Mouse (Mus musculus) MEL (cell line): ENCODE data around the gene Cdc27. TPM values are rescaled to one million over a fixed set of nuclear protein-coding genes. Genes with fewer than 3 reads are reported as not detected.

Experiments used
- DNase-seq: peaks from one replicate; pipeline ENCODE4 v3.0.0; 2011; ENCODE audit warnings: low read depth, low spot score
- H3K27ac ChIP-seq: 2 replicates; pipeline ENCODE4 v1.5.1; 2012; ENCODE audit warnings: low read depth, mild to moderate bottlenecking, control low read depth, low read length, moderate library complexity; ENCODE audit not compliant: control insufficient read depth
- H3K27me3 ChIP-seq, 2 experiments: fragments of 150-350 bp in 1 of 2; sonication (generic) in 1 of 2; 2 replicates each; pipeline ENCODE4 v1.6.1; 2012; ENCODE audit warnings: low read length in 2 of 2, mild to moderate bottlenecking in 2 of 2, improper control_type of control experiment in 1 of 2, moderate library complexity in 1 of 2; ENCODE audit not compliant: insufficient read depth in 2 of 2, control insufficient read depth in 1 of 2
- H3K36me3 ChIP-seq, 2 experiments: 2 replicates each; pipeline ENCODE4 v1.6.1; 2012 to 2014; ENCODE audit warnings: low read length in 2 of 2, improper control_type of control experiment in 1 of 2, inconsistent platforms in 1 of 2, mild to moderate bottlenecking in 1 of 2; ENCODE audit not compliant: insufficient read depth in 2 of 2, control insufficient read depth in 1 of 2
- H3K4me1 ChIP-seq, 2 experiments: fragments of 150-350 bp in 1 of 2; sonication (generic) in 1 of 2; 2 replicates each; pipeline ENCODE4 v1.6.1; 2012; ENCODE audit warnings: low read length in 2 of 2, improper control_type of control experiment in 1 of 2, mild to moderate bottlenecking in 1 of 2; ENCODE audit not compliant: insufficient read depth in 2 of 2, control insufficient read depth in 1 of 2
- H3K4me3 ChIP-seq, 2 experiments: fragments of 150-350 bp in 1 of 2; sonication (generic) in 1 of 2; 2 replicates each; pipeline ENCODE4 v1.5.1; 2012; ENCODE audit warnings: low read depth in 2 of 2, low read length in 2 of 2, mild to moderate bottlenecking in 2 of 2, moderate library complexity in 2 of 2, control low read depth in 1 of 2, improper control_type of control experiment in 1 of 2; ENCODE audit not compliant: control insufficient read depth in 1 of 2, insufficient read depth in 1 of 2
- H3K79me2 ChIP-seq: 2 replicates; pipeline ENCODE4 v1.6.1; 2012; ENCODE audit warnings: mild to moderate bottlenecking, low read length, moderate library complexity; ENCODE audit not compliant: control insufficient read depth, poor library complexity, insufficient read depth
- H3K9ac ChIP-seq: 2 replicates; pipeline ENCODE4 v1.6.1; 2012; ENCODE audit warnings: low read depth, mild to moderate bottlenecking, control low read depth, low read length, moderate library complexity; ENCODE audit not compliant: control insufficient read depth, poor library complexity, severe bottlenecking
- H3K9me3 ChIP-seq: fragments of 150-350 bp; sonication (generic); replicated peaks from 2 replicates; pipeline ENCODE4 v1.6.1; 2012; ENCODE audit warnings: mild to moderate bottlenecking, low read length, improper control_type of control experiment, moderate library complexity; ENCODE audit not compliant: insufficient read depth
- CHD1 ChIP-seq: IDR thresholded peaks from 2 replicates; pipeline ENCODE4 v1.6.1; 2012; ENCODE audit warnings: low read depth, mild to moderate bottlenecking, inconsistent platforms, low read length, improper control_type of control experiment
- E2F4 ChIP-seq: IDR thresholded peaks from 2 replicates; pipeline ENCODE4 v1.6.1; 2011; ENCODE audit warnings: low read depth, low read length, improper control_type of control experiment, borderline replicate concordance
- GABPA ChIP-seq: IDR thresholded peaks from 2 replicates; pipeline ENCODE4 v1.6.1; 2012; ENCODE audit warnings: low read depth, mild to moderate bottlenecking, inconsistent platforms, low read length, improper control_type of control experiment, moderate library complexity
- GATA1 ChIP-seq: IDR thresholded peaks from 2 replicates; pipeline ENCODE4 v1.6.1; 2011; ENCODE audit warnings: low read depth, low read length, improper control_type of control experiment
- HCFC1 ChIP-seq: IDR thresholded peaks from 2 replicates; pipeline ENCODE4 v1.6.1; 2012; ENCODE audit warnings: low read depth, mild to moderate bottlenecking, inconsistent platforms, low read length, improper control_type of control experiment, moderate library complexity
- JUND ChIP-seq: IDR thresholded peaks from 2 replicates; pipeline ENCODE4 v1.6.1; 2011; ENCODE audit warnings: low read depth, mild to moderate bottlenecking, improper control_type of control experiment, low read length
- KAT2A ChIP-seq: conservative IDR thresholded peaks from 2 replicates; pipeline ENCODE4 v1.6.1; 2012; ENCODE audit warnings: low read depth, low read length, improper control_type of control experiment, inconsistent platforms
- MAFK ChIP-seq: IDR thresholded peaks from 2 replicates; pipeline ENCODE4 v1.6.1; 2011; ENCODE audit warnings: low read depth, mild to moderate bottlenecking, low read length, improper control_type of control experiment, borderline replicate concordance
- MAX ChIP-seq: IDR thresholded peaks from 2 replicates; pipeline ENCODE4 v1.6.1; 2011; ENCODE audit warnings: low read length, improper control_type of control experiment
- MAZ ChIP-seq: IDR thresholded peaks from 2 replicates; pipeline ENCODE4 v1.6.1; 2012; ENCODE audit warnings: low read depth, mild to moderate bottlenecking, inconsistent platforms, low read length, improper control_type of control experiment
- MEF2A ChIP-seq: IDR thresholded peaks from 2 replicates; pipeline ENCODE4 v1.6.1; 2014; ENCODE audit warnings: low read depth, mild to moderate bottlenecking, inconsistent platforms, low read length, improper control_type of control experiment; ENCODE audit not compliant: poor library complexity, insufficient replicate concordance, severe bottlenecking; ENCODE audit errors: extremely low read depth
- MYB ChIP-seq: IDR thresholded peaks from 2 replicates; pipeline ENCODE4 v1.6.1; 2011; ENCODE audit warnings: mild to moderate bottlenecking, low read depth, low read length, improper control_type of control experiment
- NRF1 ChIP-seq: IDR thresholded peaks from 2 replicates; pipeline ENCODE4 v1.6.1; 2014; ENCODE audit warnings: low read depth, mild to moderate bottlenecking, inconsistent platforms, low read length, improper control_type of control experiment, moderate library complexity; ENCODE audit not compliant: poor library complexity, insufficient read depth, severe bottlenecking
- POLR2A ChIP-seq, 2 experiments: IDR thresholded peaks; 2 replicates each; pipeline ENCODE4 v1.6.1; 2011 to 2012; ENCODE audit warnings: low read length in 2 of 2, mild to moderate bottlenecking in 2 of 2, control low read depth in 1 of 2, improper control_type of control experiment in 1 of 2, low read depth in 1 of 2, moderate library complexity in 1 of 2; ENCODE audit not compliant: control insufficient read depth in 1 of 2, insufficient read depth in 1 of 2, poor library complexity in 1 of 2
- POLR2AphosphoS2 ChIP-seq: IDR thresholded peaks from 2 replicates; pipeline ENCODE4 v1.6.1; 2011; ENCODE audit warnings: low read length, improper control_type of control experiment
- POLR2AphosphoS5 ChIP-seq: IDR thresholded peaks from 2 replicates; pipeline ENCODE4 v1.6.1; 2012; ENCODE audit warnings: low read depth, borderline replicate concordance, mild to moderate bottlenecking, inconsistent platforms, low read length, moderate library complexity, mixed read lengths
- RAD21 ChIP-seq: IDR thresholded peaks from 2 replicates; pipeline ENCODE4 v1.6.1; 2011; ENCODE audit warnings: mild to moderate bottlenecking, low read depth, low read length, improper control_type of control experiment
- SIN3A ChIP-seq: IDR thresholded peaks from 2 replicates; pipeline ENCODE4 v1.6.1; 2012; ENCODE audit warnings: low read length, improper control_type of control experiment, inconsistent platforms
- SMC3 ChIP-seq: IDR thresholded peaks from 2 replicates; pipeline ENCODE4 v1.6.1; 2011; ENCODE audit warnings: low read depth, low read length, improper control_type of control experiment
- TBP ChIP-seq: IDR thresholded peaks from 2 replicates; pipeline ENCODE4 v1.8.0; 2011; ENCODE audit warnings: low read depth, low read length, improper control_type of control experiment
- UBTF ChIP-seq: IDR thresholded peaks from 2 replicates; pipeline ENCODE4 v1.6.1; 2012; ENCODE audit warnings: low read depth, mild to moderate bottlenecking, inconsistent platforms, low read length, improper control_type of control experiment, moderate library complexity, borderline replicate concordance; ENCODE audit not compliant: insufficient read depth
- ZC3H11A ChIP-seq: IDR thresholded peaks from 2 replicates; pipeline ENCODE4 v1.6.1; 2012; ENCODE audit warnings: low read depth, mild to moderate bottlenecking, inconsistent platforms, low read length, improper control_type of control experiment
- ZNF384 ChIP-seq: IDR thresholded peaks from 2 replicates; pipeline ENCODE4 v1.6.1; 2012; ENCODE audit warnings: low read depth, mild to moderate bottlenecking, inconsistent platforms, low read length, improper control_type of control experiment
- polyA plus RNA-seq, 2 experiments: library from polyadenylated mRNA; stranded (reverse) in 1 of 2; unstranded in 1 of 2; fragments of >175 nt in 1 of 2; fragments of >200 nt in 1 of 2; gene quantifications; 2 replicates each; pipeline versions ENCODE4 v1.2.1 to v1.2.4; 2012; ENCODE audit warnings: low replicate concordance in 2 of 2, low read depth in 1 of 2; ENCODE audit not compliant: insufficient read length in 2 of 2, insufficient read depth in 1 of 2, missing spikeins in 1 of 2
- total RNA-seq: library from RNA; depleted of rRNA; stranded (reverse); fragments of 300-350 nt; gene quantifications from 2 replicates; pipeline ENCODE4 v1.2.3, GENCODE M21; 2012

Cdc27 gene
- total and polyA plus RNA-seq, 3 experiments: 24.4 to 180 (median 30.4) TPM

GRCm38 (mm10) chr11:104536843-104537242 lies 13.6 kb downstream of the Cdc27 start (continued):
- TF ChIP-seq TBP (no peak), UBTF (no peak), CHD1 (no peak), MAZ (no peak)

- no peaks in the 10 kb centered on the region for H3K27me3 ChIP-seq
- DNase-seq: no peak
- no peak overlapping the region for H3K9ac ChIP-seq
- H3K9me3 ChIP-seq: no peaks in the 10 kb centered on the region
- H3K4me1 ChIP-seq: no peaks in the 10 kb centered on the region; a peak in 1 of 4 replicates
- TF ChIP-seq ZC3H11A (no peak), MAX (no peak), E2F4 (no peak), KAT2A (no peak), CHD1 (no peak), SIN3A (no peak), POLR2AphosphoS2 (no peak), POLR2A (IDR thresholded peaks at IDR 0.05; ENCODE audit: control insufficient read depth in 1 of 2, insufficient read depth in 1 of 2, low read depth in 1 of 2, low read length in 2 of 2, poor library complexity in 1 of 2) (no peak), NRF1 (no peak), RAD21 (no peak), GATA1 (no peak), JUND (no peak), GABPA (no peak), HCFC1 (no peak), MEF2A (no peak), POLR2AphosphoS5 (no peak), MYB (no peak)
- no peaks in the 10 kb centered on the region for H3K79me2 ChIP-seq
- H3K4me3 ChIP-seq: no peak overlapping the region
- H3K36me3 ChIP-seq: peaks cover 4 to 62% of the 10 kb centered on the region in 2 experiments; a peak in 3 of 4 replicates
- no peak overlapping the region for H3K27ac ChIP-seq
These were observed 24.5 kb downstream of the Cdc27 start for GRCm38 (mm10) chr11:104525935-104526334.

GRCm38 (mm10) chr11:104512436-104512835 lies 38.0 kb downstream of the Cdc27 start:
- no peak for DNase-seq
- Histone ChIP-seq H3K36me3 (peaks cover 0 to 50% of the 10 kb centered on the region in 2 experiments; a peak in 2 of 4 replicates), H3K9me3 (no peaks in the 10 kb centered on the region), H3K27ac (no peak overlapping the region), H3K4me3 (no peak overlapping the region), H3K4me1 (no peaks in the 10 kb centered on the region), H3K9ac (no peak overlapping the region), H3K79me2 (no peaks in the 10 kb centered on the region), H3K27me3 (no peaks in the 10 kb centered on the region)
- TF ChIP-seq ZNF384 (no peak), POLR2A (IDR thresholded peaks at IDR 0.05; ENCODE audit: control insufficient read depth in 1 of 2, insufficient read depth in 1 of 2, low read depth in 1 of 2, low read length in 2 of 2, poor library complexity in 1 of 2) (no peak), SMC3 (no peak), GATA1 (no peak), MAZ (no peak), MAFK (no peak), MEF2A (no peak)
